Mouse (Mus musculus) G1E-ER4 (cell line): ENCODE data around the gene Agap2. TPM values are rescaled to one million over a fixed set of nuclear protein-coding genes. Genes with fewer than 3 reads are reported as not detected.

Source experiments
- GATA1 ChIP-seq: IDR thresholded peaks from one replicate; pipeline ENCODE4 v1.8.0; 2012; ENCODE audit warnings: low read length, inconsistent platforms
- polyA plus RNA-seq: library from polyadenylated mRNA; stranded (reverse); fragments of >175 nt; gene quantifications from 2 replicates; pipeline ENCODE4 v1.2.3, GENCODE M21; 2012

The Agap2 gene
- polyA plus RNA-seq, 1 experiment = 0.14 TPM

- TF ChIP-seq GATA1 = peak; percentile 62
These were observed 60.2 kb downstream of the Agap2 start for GRCm38 (mm10) chr10:127135118-127135836.

DNA sequence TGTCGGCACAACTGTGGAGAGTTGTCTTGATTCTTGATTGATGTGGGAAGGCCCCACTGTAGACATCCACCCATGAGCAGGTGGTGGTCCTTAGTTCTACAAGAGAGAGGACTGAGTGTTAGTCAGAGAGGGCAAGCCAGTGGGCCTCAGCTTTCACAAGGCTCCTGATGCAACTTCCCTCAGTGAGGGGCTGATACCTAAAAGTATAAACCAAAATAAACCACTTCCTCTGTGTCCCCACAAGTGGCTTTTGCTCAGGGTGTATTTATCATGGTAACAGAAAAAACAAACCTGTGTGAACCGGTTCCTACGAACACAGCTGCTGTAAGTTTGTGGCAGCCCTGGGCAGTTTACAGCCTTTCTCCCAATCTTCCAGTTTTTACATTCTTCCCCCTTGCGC is 61.4 kb downstream of the Agap2 start:
- TF ChIP-seq GATA1 = no peak

- TF ChIP-seq GATA1 = no peak
These were observed 62.8 kb downstream of the Agap2 start for GRCm38 (mm10) chr10:127137896-127138295.

- no peak for TF ChIP-seq GATA1
These were observed 63.5 kb downstream of the Agap2 start for GRCm38 (mm10) chr10:127138328-127139141.

DNA sequence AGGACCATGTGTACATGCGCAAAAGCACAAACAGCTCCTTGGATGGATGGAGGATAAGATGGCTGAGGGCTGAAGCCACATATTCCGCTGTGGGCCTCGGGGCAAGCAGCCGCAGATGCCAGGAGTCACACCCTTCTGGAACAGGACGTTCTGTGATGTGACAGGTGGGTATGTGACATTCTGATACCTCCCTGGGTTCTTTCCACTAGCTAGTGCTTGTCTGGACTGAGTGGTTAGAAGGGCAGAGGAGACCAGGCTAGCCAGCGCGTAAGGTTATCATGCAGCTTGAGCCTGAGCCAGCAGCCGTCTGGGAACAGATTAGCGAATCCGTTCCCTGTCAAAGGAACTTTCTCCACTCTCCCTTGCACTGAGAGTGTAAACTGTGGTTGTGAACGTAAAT is 65.9 kb downstream of the Agap2 start:
- TF ChIP-seq GATA1 = no peak

GRCm38 (mm10) chr10:127141500-127141899 is 66.4 kb downstream of the Agap2 start:
- no peak for TF ChIP-seq GATA1

Other genes with a start within 250 kb of the Agap2 start
- gene Atp23, start 173.9 kb upstream of the Agap2 start, polyA plus RNA-seq = 14.9 and 19.8 TPM in 2 replicates
- 101 and 131 TPM in 2 replicates for gene Ctdsp2, start 96.6 kb upstream of the Agap2 start, polyA plus RNA-seq
- gene Avil, start 74.6 kb upstream of the Agap2 start, polyA plus RNA-seq = 0.04 TPM in 2 replicates
- 69.6 and 77.9 TPM in 2 replicates for gene Tsfm, start 44.4 kb upstream of the Agap2 start, polyA plus RNA-seq
- gene Mettl1, start 33.9 kb upstream of the Agap2 start, polyA plus RNA-seq = 17.5 and 38.2 TPM in 2 replicates
- 0.09 and 0.10 TPM in 2 replicates for gene Eef1akmt3, start 33.8 kb upstream of the Agap2 start, polyA plus RNA-seq
- gene Cyp27b1, start 27.0 kb upstream of the Agap2 start, polyA plus RNA-seq = 0.03 and 0.11 TPM in 2 replicates
- gene March9, start 15.1 kb upstream of the Agap2 start, polyA plus RNA-seq = 0.72 TPM in 2 replicates
- gene Cdk4, start 11.8 kb upstream of the Agap2 start, polyA plus RNA-seq = 1,725 and 2,105 TPM in 2 replicates
- 33.1 and 45.9 TPM in 2 replicates for gene Tspan31, start 5.0 kb upstream of the Agap2 start, polyA plus RNA-seq
- gene Os9, start 45.8 kb downstream of the Agap2 start, polyA plus RNA-seq = 104 and 109 TPM in 2 replicates
- 143 and 205 TPM in 2 replicates for gene B4galnt1, start 89.9 kb downstream of the Agap2 start, polyA plus RNA-seq
- gene Slc26a10, start 105.4 kb downstream of the Agap2 start, polyA plus RNA-seq = 0.33 and 0.66 TPM in 2 replicates
- 61.8 and 77.7 TPM in 2 replicates for gene Arhgef25, start 114.8 kb downstream of the Agap2 start, polyA plus RNA-seq
- gene Dtx3, start 120.4 kb downstream of the Agap2 start, polyA plus RNA-seq = 129 and 155 TPM in 2 replicates
- gene Pip4k2c, start 136.3 kb downstream of the Agap2 start, polyA plus RNA-seq = 78.0 and 80.6 TPM in 2 replicates
- gene Kif5a, start 188.1 kb downstream of the Agap2 start, polyA plus RNA-seq = 0.23 and 0.32 TPM in 2 replicates
- 172 and 175 TPM in 2 replicates for gene Dctn2, start 191.1 kb downstream of the Agap2 start, polyA plus RNA-seq
- 225 and 300 TPM in 2 replicates for gene Mbd6, start 213.7 kb downstream of the Agap2 start, polyA plus RNA-seq
- gene Mars, start 236.5 kb downstream of the Agap2 start, polyA plus RNA-seq = 81.9 and 143 TPM in 2 replicates
- gene Arhgap9, start 246.7 kb downstream of the Agap2 start, polyA plus RNA-seq = 21.2 and 32.2 TPM in 2 replicates